ENCODE assay signal across 8 mouse cellular contexts in the genomic region with DNA sequence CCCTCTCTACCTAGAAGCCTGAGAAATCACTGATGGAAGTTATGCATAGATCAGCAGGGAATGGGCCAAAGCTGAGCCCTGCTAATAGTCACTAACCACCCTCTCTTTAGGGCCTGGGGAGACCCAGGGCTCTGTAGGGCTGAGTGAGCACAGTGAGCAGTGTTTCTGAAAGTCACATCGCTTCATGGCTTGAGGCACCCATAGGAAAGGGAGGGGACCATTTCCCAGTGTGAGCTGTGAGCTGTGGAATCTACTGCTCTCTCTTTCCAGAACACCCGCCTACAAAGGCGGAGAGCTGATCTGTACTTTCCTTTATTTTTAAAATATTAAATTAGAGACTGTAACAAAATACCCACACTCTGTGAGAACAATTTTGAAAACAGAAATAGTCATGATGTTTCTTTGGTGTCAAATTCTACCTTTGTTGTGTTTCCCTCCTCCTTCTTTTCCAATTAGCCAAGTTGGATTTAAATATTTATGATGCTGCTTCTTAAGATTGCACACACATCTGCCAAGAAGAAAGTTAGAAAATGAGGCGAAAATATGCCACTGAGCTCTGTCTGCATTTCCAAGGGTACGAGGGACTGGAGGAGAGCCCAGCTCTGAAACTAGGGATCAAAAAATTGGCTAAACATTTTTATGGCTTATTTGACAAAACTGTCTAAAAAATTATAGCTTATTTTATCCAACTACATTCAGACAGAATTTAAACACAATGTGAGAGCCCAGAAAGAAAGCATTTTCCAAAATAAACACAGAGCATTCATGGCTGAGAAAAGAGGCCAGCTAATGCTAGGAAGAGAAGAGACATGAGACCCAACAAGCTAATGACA.
DNase-seq lines count a peak whose midpoint lies in the region; ATAC-seq and TF ChIP-seq lines count a peak whose summit lies in the region.

No protein-coding gene starts in this region.

- H3K4me1 ChIP-seq in lung, embryonic 14.5 days (ENCODE audit: insufficient read depth) = peaks cover 8% of the 10 kb centered on the region; the same call in 1 of the 2 replicates
- H3K4me1 ChIP-seq in heart, embryonic 14.5 days (ENCODE audit: control insufficient read depth in 2 of 2, insufficient read depth in 2 of 2, low read length in 2 of 2) = peaks cover 5 to 30% of the 10 kb centered on the region in 2 experiments

- no peaks in the 10 kb centered on the region for H3K36me3 ChIP-seq in lung, embryonic 14.5 days (ENCODE audit: insufficient read depth)
- H3K36me3 ChIP-seq in heart, embryonic 14.5 days (ENCODE audit: control insufficient read depth, insufficient read depth, low read length) = no peaks in the 10 kb centered on the region

- no peak overlapping the region for H3K4me2 ChIP-seq in lung, embryonic 14.5 days
- H3K4me2 ChIP-seq in heart, embryonic 14.5 days (ENCODE audit: low read length) = peak overlapping the region; percentile 38

- no peak overlapping the region for H3K4me3 ChIP-seq in lung, embryonic 14.5 days (ENCODE audit: low read depth, low read length)
- no peak overlapping the region for H3K4me3 ChIP-seq in heart, embryonic 14.5 days (ENCODE audit: control insufficient read depth in 1 of 2, insufficient read depth in 1 of 2, low read depth in 1 of 2, low read length in 2 of 2)

- WGBS in lung, embryonic 14.5 days = 60% methylated on average over 5 of the region's 5 CpGs
- 80% methylated on average over 5 of the region's 5 CpGs for WGBS in heart, embryonic 14.5 days

- no peaks in the 10 kb centered on the region for H3K9me3 ChIP-seq in lung, embryonic 14.5 days (ENCODE audit: low read depth, low read length)
- H3K9me3 ChIP-seq in heart, embryonic 14.5 days (ENCODE audit: control insufficient read depth, low read length) = no peaks in the 10 kb centered on the region

- peak; percentile 76; the same call in 1 of the 2 replicates for ATAC-seq in lung, embryonic 14.5 days (ENCODE audit: insufficient read depth)
- no peak for ATAC-seq in heart, embryonic 14.5 days (ENCODE audit: insufficient number of reproducible peaks, insufficient read depth, low FRiP score, low read depth)

- H3K9ac ChIP-seq in lung, embryonic 14.5 days = no peak overlapping the region
- peak overlapping the region; percentile 45; the same call in 1 of the 2 replicates for H3K9ac ChIP-seq in heart, embryonic 14.5 days (ENCODE audit: low read length)

- no peaks in the 10 kb centered on the region for H3K27me3 ChIP-seq in lung, embryonic 14.5 days (ENCODE audit: insufficient read depth, low read length)
- no peaks in the 10 kb centered on the region for H3K27me3 ChIP-seq in heart, embryonic 14.5 days (ENCODE audit: control insufficient read depth, insufficient read depth, low read length)

- peak; percentile 5 for DNase-seq in gastrocnemius, adult 18-20 months (ENCODE audit: low spot score)
- no peak for DNase-seq in gastrocnemius, adult 8-10 months (ENCODE audit: low spot score in 2 of 2)
- DNase-seq in lung, embryonic 14.5 days = peak; percentile 71
- no peak for DNase-seq in lung, adult 18-20 months
- DNase-seq in right cerebral cortex, postnatal 25 days = peak; percentile 37
- DNase-seq in liver = no peak
- no peak for DNase-seq in B cell, adult 2 months

- TF ChIP-seq CTCF in lung, embryonic 14.5 days (IDR thresholded peaks at IDR 0.05; ENCODE audit: low read depth) = no peak

- peak overlapping the region; percentile 78 for H3K27ac ChIP-seq in lung, embryonic 14.5 days (ENCODE audit: low read depth)
- peak overlapping the region; percentile 86 to 88 for H3K27ac ChIP-seq in heart, embryonic 14.5 days (replicated peaks in 1 of 2; ENCODE audit: control insufficient read depth in 1 of 2, insufficient read depth in 1 of 2, low read depth in 2 of 2, low read length in 2 of 2)

Comparison
In these comparisons a context has a peak if more than half of its experiments do, and no peak if none do; other contexts are left out.
1. DNase-seq: peak in gastrocnemius, adult 18-20 months (single experiment), lung, embryonic 14.5 days (single experiment) and right cerebral cortex, postnatal 25 days (single experiment); none in gastrocnemius, adult 8-10 months (0 of 2), lung, adult 18-20 months (0 of 2), liver (single experiment) and B cell, adult 2 months (0 of 2).